ENCODE assay signal across 11 mouse cellular contexts in genomic region chr14:47987392-47988075, GRCm38 (mm10).
DNase-seq lines count a peak whose midpoint lies in the region; ATAC-seq and TF ChIP-seq lines count a peak whose summit lies in the region.
"Had no signal": no experiment of that assay in that cellular context is flagged by ENCODE, and none has a peak within 500 bp of the region (broad histone marks: within the 10 kb centered on the region; RNA-seq: fewer than 3 reads in every experiment).

No protein-coding gene starts in this region.

- no peak for TF ChIP-seq EP300 in heart, adult 2 months (IDR thresholded peaks at IDR 0.05; ENCODE audit: insufficient read depth, low read depth, low read length)

- H3K27me3 ChIP-seq in heart, adult 2 months (ENCODE audit: control insufficient read depth, insufficient read depth, low read length) = no peaks in the 10 kb centered on the region
- H3K27me3 ChIP-seq in forebrain, embryonic 15.5 days = no peaks in the 10 kb centered on the region
- H3K27me3 ChIP-seq: embryonic facial prominence, embryonic 12.5 days; intestine, embryonic 15.5 days; limb, embryonic 15.5 days had no signal

- peak in 1 of 2 experiments; percentile 14 for DNase-seq in heart, adult 2 months
- no peak for DNase-seq in heart, postnatal 4 days
- peak; percentile 9 for DNase-seq in lung, postnatal 36 days
- no peak for DNase-seq in lung, adult 2 months
- peak; percentile 74 for DNase-seq in skeletal muscle tissue, adult 2 months (ENCODE audit: low read depth, low spot score)
- DNase-seq in right cerebral cortex, adult 2 months (ENCODE audit: low spot score in 2 of 2) = no peak
- DNase-seq: cerebellum, adult 11-12 months had no signal

- peak; percentile 21 for TF ChIP-seq CTCF in heart, adult 2 months (IDR thresholded peaks at IDR 0.05)
- TF ChIP-seq CTCF in lung, adult 2 months (IDR thresholded peaks at IDR 0.05; ENCODE audit: insufficient read depth, low read length) = no peak

- intact Hi-C loops in heart, adult 2 months (cut with DNase I) = no loop called here

- no peak overlapping the region for H3K4me3 ChIP-seq in heart, adult 2 months
- H3K4me3 ChIP-seq in lung, adult 2 months (replicated peaks; ENCODE audit: extremely low read depth, low read depth, low read length) = no peak overlapping the region
- H3K4me3 ChIP-seq in forebrain, embryonic 15.5 days = no peak overlapping the region
- H3K4me3 ChIP-seq: embryonic facial prominence, embryonic 12.5 days; intestine, embryonic 15.5 days; limb, embryonic 15.5 days had no signal

- H3K27ac ChIP-seq in heart, adult 2 months = no peak overlapping the region
- peak overlapping the region; percentile 31 for H3K27ac ChIP-seq in forebrain, embryonic 15.5 days (replicated peaks)
- H3K27ac ChIP-seq: embryonic facial prominence, embryonic 12.5 days; intestine, embryonic 15.5 days; limb, embryonic 15.5 days had no signal

- peaks cover 2% of the 10 kb centered on the region; the same call in 1 of the 2 replicates for H3K4me1 ChIP-seq in heart, adult 2 months (ENCODE audit: control insufficient read depth, insufficient read depth, low read length)
- no peaks in the 10 kb centered on the region for H3K4me1 ChIP-seq in lung, adult 2 months (ENCODE audit: control insufficient read depth, insufficient read depth, low read length)
- peaks cover 36% of the 10 kb centered on the region for H3K4me1 ChIP-seq in forebrain, embryonic 15.5 days
- H3K4me1 ChIP-seq: intestine, embryonic 15.5 days had no signal

- no peak overlapping the region for H3K4me2 ChIP-seq in forebrain, embryonic 15.5 days (replicated peaks)
- H3K4me2 ChIP-seq: embryonic facial prominence, embryonic 12.5 days; intestine, embryonic 15.5 days; limb, embryonic 15.5 days had no signal

- no peak overlapping the region for H3K9ac ChIP-seq in heart, adult 2 months (ENCODE audit: low read depth, low read length)
- H3K9ac ChIP-seq in forebrain, embryonic 15.5 days (replicated peaks) = no peak overlapping the region
- H3K9ac ChIP-seq: embryonic facial prominence, embryonic 12.5 days; intestine, embryonic 15.5 days; limb, embryonic 15.5 days had no signal

- H3K79me2 ChIP-seq in heart, adult 2 months (replicated peaks; ENCODE audit: control insufficient read depth, insufficient read depth, low read length) = no peaks in the 10 kb centered on the region

- H3K9me3 ChIP-seq in forebrain, embryonic 15.5 days = no peaks in the 10 kb centered on the region
- H3K9me3 ChIP-seq: embryonic facial prominence, embryonic 12.5 days; intestine, embryonic 15.5 days; limb, embryonic 15.5 days had no signal

- ATAC-seq in forebrain, embryonic 15.5 days (replicated peaks) = peak; percentile 55
- ATAC-seq: intestine, embryonic 15.5 days had no signal

- H3K36me3 ChIP-seq in heart, adult 2 months (ENCODE audit: control insufficient read depth, insufficient read depth, low read length) = no peaks in the 10 kb centered on the region
- no peaks in the 10 kb centered on the region for H3K36me3 ChIP-seq in forebrain, embryonic 15.5 days
- H3K36me3 ChIP-seq: embryonic facial prominence, embryonic 12.5 days; intestine, embryonic 15.5 days; limb, embryonic 15.5 days had no signal

- TF ChIP-seq POLR2A in heart, adult 2 months (IDR thresholded peaks at IDR 0.05; ENCODE audit: insufficient read depth, low read depth, low read length) = no peak
- TF ChIP-seq POLR2A in lung, adult 2 months (IDR thresholded peaks at IDR 0.05; ENCODE audit: borderline replicate concordance, extremely low read depth, low read depth, low read length) = no peak

- 64% methylated on average over 7 of the region's 7 CpGs for WGBS in heart, adult 2 months
- 65% methylated on average over 7 of the region's 7 CpGs for WGBS in lung, adult 2 months
- 18% methylated on average over 7 of the region's 7 CpGs for WGBS in forebrain, embryonic 15.5 days

Comparison
In these comparisons a context has a peak if more than half of its experiments do, and no peak if none do; other contexts are left out.
1. DNase-seq: peak in lung, postnatal 36 days (single experiment) and skeletal muscle tissue, adult 2 months (single experiment); none in heart, postnatal 4 days (single experiment), lung, adult 2 months (single experiment) and right cerebral cortex, adult 2 months (0 of 2).